Mouse (Mus musculus) erythroblast, embryonic 14.5 days (primary cell): ENCODE results near the gene Rnf187.

ENCODE experiments used
- GATA1 ChIP-seq: IDR thresholded peaks from 2 replicates; pipeline ENCODE4 v1.6.1; 2012; ENCODE audit warnings: low read length, inconsistent platforms, mixed read lengths
- TAL1 ChIP-seq: IDR thresholded peaks from 3 replicates; pipeline ENCODE4 v1.6.1; 2012; ENCODE audit warnings: low read length, inconsistent platforms, mixed read lengths

- no peak for TF ChIP-seq TAL1
- no peak for TF ChIP-seq GATA1
These were observed 45.9 kb upstream of the Rnf187 start for GRCm38 (mm10) chr11:58984657-58985056.
